Mouse (Mus musculus) kidney, postnatal 0 days (tissue): Measurements from ENCODE around the gene Cers1. TPM values are rescaled to one million over a fixed set of nuclear protein-coding genes. Genes with fewer than 3 reads are reported as not detected.
A peak's percentile ranks its signal among the peaks of the same experiment; 100 is the strongest.

Source experiments
- ATAC-seq: fragments of 200-750 bp; cut with Nextera tagmentation; replicated peaks from 2 replicates; pipeline ENCODE4 v1.8.0; 2017; ENCODE audit warnings: low read depth, moderate number of reproducible peaks, moderate TSS enrichment, moderate library complexity; ENCODE audit not compliant: low FRiP score
- DNase-seq: peaks from one replicate; pipeline ENCODE4 v3.0.0-alpha.2; 2016; ENCODE audit warnings: low spot score
- H3K27ac ChIP-seq: fragments of 300-500 bp; sonication (generic); 2 replicates; pipeline ENCODE4 v1.5.1; 2014; ENCODE audit warnings: mild to moderate bottlenecking
- H3K27me3 ChIP-seq: fragments of 300-500 bp; sonication (generic); 2 replicates; pipeline ENCODE4 v1.6.1; 2014; ENCODE audit warnings: low read length, mixed read lengths; ENCODE audit not compliant: insufficient read depth
- H3K36me3 ChIP-seq: fragments of 300-500 bp; sonication (generic); 2 replicates; pipeline ENCODE4 v1.6.1; 2014; ENCODE audit warnings: low read length, mixed read lengths; ENCODE audit not compliant: insufficient read depth
- H3K4me1 ChIP-seq: fragments of 300-500 bp; sonication (generic); replicated peaks from 2 replicates; pipeline ENCODE4 v1.6.1; 2014; ENCODE audit warnings: antibody characterized with exemption, low read length, mixed read lengths; ENCODE audit not compliant: insufficient read depth
- H3K4me2 ChIP-seq: fragments of 300-500 bp; sonication (generic); 2 replicates; pipeline ENCODE4 v1.6.1; 2014; ENCODE audit warnings: mild to moderate bottlenecking, low read length, moderate library complexity, mixed read lengths
- H3K4me3 ChIP-seq: fragments of 300-500 bp; sonication (generic); replicated peaks from 2 replicates; pipeline ENCODE4 v1.5.1; 2014; ENCODE audit warnings: low read depth, low read length
- H3K9ac ChIP-seq: fragments of 300-500 bp; sonication (generic); 2 replicates; pipeline ENCODE4 v1.6.1; 2014; ENCODE audit warnings: low read depth, low read length
- H3K9me3 ChIP-seq: fragments of 300-500 bp; sonication (generic); replicated peaks from 2 replicates; pipeline ENCODE4 v1.6.1; 2016; ENCODE audit warnings: low read length, inconsistent platforms, mixed read lengths
- CTCF ChIP-seq: IDR thresholded peaks from 2 replicates; pipeline ENCODE4 v1.5.1; 2016; ENCODE audit warnings: antibody characterized with exemption, low read depth, mild to moderate bottlenecking, moderate library complexity
- WGBS: fragments of 180-500 bp; shearing (Covaris S2); extraction: QIAGEN DNeasy Blood & Tissue Kit; methylation state at CpG from one replicate; pipeline ENCODE4 v1.1.7; 2014; 5-methylcytosine and 5-hydroxymethylcytosine counted together
- polyA plus RNA-seq: library from polyadenylated mRNA; unstranded; fragments of >200 nt; fragmentation: Nextera tagmentation; extraction: Ambion mirVana; gene quantifications from 2 replicates; pipeline ENCODE4 v1.2.1, GENCODE M21; 2015

Cers1 gene
- polyA plus RNA-seq, 1 experiment from 2014 or later: 2.1 TPM

GRCm38 (mm10) chr8:70284421-70284820 is 31.2 kb upstream of the Cers1 start:
- DNase-seq (no peak), ATAC-seq (no peak)
- Histone ChIP-seq H3K4me3 (no peak overlapping the region), H3K9me3 (no peaks in the 10 kb centered on the region), H3K36me3 (peaks cover 24% of the 10 kb centered on the region), H3K4me1 (peaks cover 9% of the 10 kb centered on the region), H3K27me3 (no peaks in the 10 kb centered on the region), H3K4me2 (peak overlapping the region; percentile 86), H3K9ac (0 out of 2 replicates have a peak overlapping the region, but pooled peaks have one; percentile 4), H3K27ac (no peak overlapping the region)
- 49% methylated on average over 5 of the region's 5 CpGs for WGBS
- TF ChIP-seq CTCF: no peak

DNA sequence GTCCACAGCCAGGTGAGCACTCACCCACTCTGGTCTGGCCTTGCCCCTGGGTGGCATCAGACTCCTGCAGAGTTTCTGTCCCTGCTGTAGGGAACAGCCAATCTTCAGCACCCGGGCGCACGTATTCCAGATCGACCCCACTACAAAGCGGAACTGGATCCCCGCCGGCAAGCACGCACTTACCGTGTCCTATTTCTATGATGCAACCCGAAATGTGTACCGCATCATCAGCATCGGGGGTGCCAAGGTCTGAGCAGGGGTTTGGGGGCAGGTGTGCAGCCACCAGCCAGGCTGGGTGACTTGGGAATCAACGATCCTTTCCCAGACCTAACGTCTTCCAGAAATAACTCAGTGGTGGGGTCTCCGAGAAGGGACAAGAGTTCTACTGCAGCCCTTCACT is 30.3 kb upstream of the Cers1 start:
- no peak overlapping the region for H3K9ac ChIP-seq
- H3K4me1 ChIP-seq: peaks cover 9% of the 10 kb centered on the region
- ATAC-seq: no peak
- H3K36me3 ChIP-seq: peaks cover 30% of the 10 kb centered on the region
- no peaks in the 10 kb centered on the region for H3K9me3 ChIP-seq
- no peak overlapping the region for H3K4me3 ChIP-seq
- no peaks in the 10 kb centered on the region for H3K27me3 ChIP-seq
- no peak overlapping the region for H3K27ac ChIP-seq
- H3K4me2 ChIP-seq: no peak overlapping the region
- 95% methylated on average over 15 of the region's 15 CpGs for WGBS
- DNase-seq: no peak
- TF ChIP-seq CTCF: no peak

DNA sequence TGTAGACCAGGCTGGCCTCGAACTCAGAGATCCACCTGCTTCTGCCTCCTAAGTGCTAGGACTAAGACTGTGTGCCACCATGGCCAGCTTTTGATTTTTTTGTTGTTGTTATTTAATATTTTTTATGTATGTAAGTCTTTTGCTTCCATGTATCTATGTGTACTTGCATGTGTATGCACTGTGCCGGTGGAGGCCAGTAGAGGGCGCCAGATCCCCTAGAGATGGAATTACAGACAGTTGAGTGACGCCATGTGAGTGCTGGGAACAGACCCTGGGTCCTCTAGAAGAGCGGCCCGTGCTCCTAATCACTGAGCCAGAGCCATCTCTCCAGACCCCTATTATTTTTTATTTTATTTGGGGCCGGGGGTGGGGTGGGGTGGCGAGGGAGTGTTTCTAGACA is 28.8 kb upstream of the Cers1 start:
- ATAC-seq: no peak
- H3K36me3 ChIP-seq: peaks cover 39% of the 10 kb centered on the region
- TF ChIP-seq CTCF: peak; percentile 49

GRCm38 (mm10) chr8:70293988-70294405 is 21.6 kb upstream of the Cers1 start:
- Histone ChIP-seq H3K27me3 (no peaks in the 10 kb centered on the region), H3K4me1 (no peaks in the 10 kb centered on the region), H3K27ac (no peak overlapping the region), H3K9me3 (no peaks in the 10 kb centered on the region), H3K9ac (no peak overlapping the region), H3K4me3 (no peak overlapping the region), H3K4me2 (no peak overlapping the region), H3K36me3 (peaks cover 62% of the 10 kb centered on the region)
- no peak for DNase-seq
- no peak for TF ChIP-seq CTCF
- 44% methylated on average over 5 of the region's 5 CpGs for WGBS
- ATAC-seq: no peak

More for the DNA sequence above, 28.8 kb upstream of the Cers1 start:
- Histone ChIP-seq H3K9me3 (no peaks in the 10 kb centered on the region), H3K4me2 (no peak overlapping the region), H3K9ac (no peak overlapping the region), H3K27ac (no peak overlapping the region), H3K4me1 (peaks cover 9% of the 10 kb centered on the region), H3K27me3 (no peaks in the 10 kb centered on the region), H3K4me3 (no peak overlapping the region)
- DNase-seq: no peak
- 92% methylated on average over 8 of the region's 8 CpGs for WGBS

DNA sequence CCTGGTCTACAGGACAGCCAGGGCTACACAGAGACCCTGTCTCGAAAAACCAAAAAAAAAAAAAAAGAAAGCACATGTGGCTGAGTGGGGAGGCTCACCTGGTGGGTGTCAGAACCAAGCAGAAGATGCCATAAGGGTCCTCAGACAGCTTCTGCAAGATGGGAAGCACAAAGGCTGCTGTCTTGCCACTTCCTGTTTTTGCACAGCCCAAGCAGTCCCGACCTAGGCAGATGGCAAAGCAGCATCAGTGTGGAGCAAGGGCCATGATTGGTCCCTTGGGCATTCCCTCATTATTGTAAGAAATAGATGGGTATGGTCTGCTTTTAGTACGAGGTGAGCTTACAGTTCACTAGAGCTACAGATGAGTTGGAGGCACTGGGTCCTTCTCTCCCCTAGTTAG is 14.7 kb upstream of the Cers1 start:
- WGBS: 76% methylated on average over 3 of the region's 3 CpGs
- ATAC-seq (no peak), DNase-seq (no peak)
- TF ChIP-seq CTCF: no peak
- no peak overlapping the region for H3K4me3 ChIP-seq
- no peak overlapping the region for H3K4me2 ChIP-seq
- H3K9ac ChIP-seq: no peak overlapping the region
- H3K4me1 ChIP-seq: peaks cover 17% of the 10 kb centered on the region; the same call in 1 of the 2 replicates
- no peaks in the 10 kb centered on the region for H3K9me3 ChIP-seq
- no peaks in the 10 kb centered on the region for H3K27me3 ChIP-seq
- no peak overlapping the region for H3K27ac ChIP-seq
- H3K36me3 ChIP-seq: peaks cover 36% of the 10 kb centered on the region

DNA sequence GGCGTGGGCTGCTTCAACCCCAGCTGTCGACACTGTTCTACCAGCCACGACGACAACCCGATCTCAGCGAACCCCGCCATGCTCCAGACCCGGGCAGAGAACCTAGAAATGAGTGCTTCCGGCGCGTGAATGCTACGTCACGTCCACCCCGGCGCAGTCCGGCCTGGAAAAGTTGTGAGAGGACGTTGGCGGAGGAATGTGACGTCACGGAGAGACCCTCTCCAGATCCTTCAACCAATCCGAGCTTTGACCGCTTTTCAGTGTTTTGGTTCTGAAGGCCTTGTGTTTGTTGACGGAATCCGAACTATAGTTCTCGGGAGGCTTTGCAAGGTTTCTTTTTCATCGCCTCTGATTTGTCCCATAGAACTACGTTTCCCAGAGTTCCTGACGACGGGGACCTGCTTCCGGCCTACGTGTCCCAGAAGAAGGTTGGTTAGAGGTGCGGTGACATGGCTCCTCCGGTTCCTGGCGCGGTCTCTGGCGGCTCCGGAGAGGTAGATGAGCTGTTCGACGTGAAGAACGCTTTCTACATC is 13.2 kb upstream of the Cers1 start, which contains the start of the genes Ddx49 and Cope:
TSS of gene Ddx49 (minus strand) at position 132 of the 533 bp plus-strand sequence.
TSS of gene Cope (plus strand) at position 161 of the 533 bp plus-strand sequence.
- Histone ChIP-seq H3K36me3 (peaks cover 33% of the 10 kb centered on the region), H3K4me2 (peak within 1 kb of the TSS; percentile 92), H3K4me3 (peak within 1 kb of the TSS; percentile 94), H3K27me3 (no peaks in the 10 kb centered on the region), H3K4me1 (peaks cover 17% of the 10 kb centered on the region; the same call in 1 of the 2 replicates), H3K9ac (peak within 1 kb of the TSS; percentile 86), H3K27ac (peak within 1 kb of the TSS; percentile 73), H3K9me3 (no peaks in the 10 kb centered on the region)
- TF ChIP-seq CTCF: no peak
- ATAC-seq (peak; percentile 85), DNase-seq (peak; percentile 93)
- under 1% methylated on average over 40 of the region's 40 CpGs for WGBS

- no peak for TF ChIP-seq CTCF
Measured at GRCm38 (mm10) chr8:70302901-70303300, 12.7 kb upstream of the Cers1 start.

More at GRCm38 (mm10) chr8:70302901-70303300, 12.7 kb upstream of the Cers1 start:
- no peaks in the 10 kb centered on the region for H3K9me3 ChIP-seq
- ATAC-seq: peak; percentile 45
- H3K36me3 ChIP-seq: peaks cover 31% of the 10 kb centered on the region
- peak overlapping the region; percentile 86 for H3K9ac ChIP-seq
- WGBS: 4% methylated on average over 16 of the region's 16 CpGs
- no peaks in the 10 kb centered on the region for H3K27me3 ChIP-seq
- no peak for DNase-seq
- H3K4me1 ChIP-seq: peaks cover 17% of the 10 kb centered on the region; the same call in 1 of the 2 replicates
- peak overlapping the region; percentile 92 for H3K4me2 ChIP-seq
- H3K27ac ChIP-seq: peak overlapping the region; percentile 73
- peak overlapping the region; percentile 94 for H3K4me3 ChIP-seq
